8 mouse cellular contexts compared by ENCODE assay signal in the genomic region with DNA sequence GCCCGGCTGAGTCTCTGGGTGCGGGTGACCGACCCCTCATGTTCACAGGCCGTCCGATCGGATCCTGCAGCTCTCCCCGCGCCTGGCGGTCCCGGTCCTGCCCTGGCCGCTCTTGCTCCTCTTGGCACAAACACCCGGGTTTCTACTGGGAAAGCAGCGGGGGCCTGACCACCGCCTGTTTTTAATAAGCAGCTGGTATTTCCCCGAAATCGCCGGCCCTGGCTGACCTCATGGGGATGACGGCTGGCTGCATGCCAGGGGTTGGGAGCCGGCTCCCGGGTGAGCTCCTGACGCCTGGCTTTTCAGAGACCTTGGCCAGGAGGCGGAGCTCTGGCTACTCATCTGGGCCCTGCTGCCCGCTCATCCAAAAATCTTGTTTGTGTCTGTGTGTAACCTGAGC. TPM values are rescaled to one million over a fixed set of nuclear protein-coding genes. Genes with fewer than 3 reads are reported as not detected.
DNase-seq lines count a peak whose midpoint lies in the region; ATAC-seq and TF ChIP-seq lines count a peak whose summit lies in the region.

No protein-coding gene starts in this region.

- H3K4me1 ChIP-seq in embryonic facial prominence, embryonic 13.5 days = peaks cover 46% of the 10 kb centered on the region
- H3K4me1 ChIP-seq in heart, adult 2 months (ENCODE audit: control insufficient read depth, insufficient read depth, low read length) = no peaks in the 10 kb centered on the region; the same call in 1 of the 2 replicates
- H3K4me1 ChIP-seq in limb, embryonic 12.5 days (replicated peaks) = peaks cover 24% of the 10 kb centered on the region
- no peaks in the 10 kb centered on the region for H3K4me1 ChIP-seq in midbrain, embryonic 14.5 days (ENCODE audit: control insufficient read depth, insufficient read depth, low read length)
- 0 out of 2 replicates have a peak, but pooled peaks cover 5% of the 10 kb centered on the region for H3K4me1 ChIP-seq in stomach, embryonic 16.5 days (ENCODE audit: control insufficient read depth, insufficient read depth, low read length)

- H3K9me3 ChIP-seq in embryonic facial prominence, embryonic 13.5 days = no peaks in the 10 kb centered on the region
- H3K9me3 ChIP-seq in limb, embryonic 12.5 days = peaks cover 6% of the 10 kb centered on the region; the same call in 1 of the 2 replicates
- no peaks in the 10 kb centered on the region for H3K9me3 ChIP-seq in midbrain, embryonic 14.5 days (ENCODE audit: control insufficient read depth, low read length)
- H3K9me3 ChIP-seq in stomach, embryonic 16.5 days (replicated peaks; ENCODE audit: control insufficient read depth, low read length) = no peaks in the 10 kb centered on the region

- H3K4me3 ChIP-seq in embryonic facial prominence, embryonic 13.5 days = peak overlapping the region; percentile 49
- H3K4me3 ChIP-seq in heart, adult 2 months = peak overlapping the region; percentile 47
- H3K4me3 ChIP-seq in limb, embryonic 12.5 days (replicated peaks) = peak overlapping the region; percentile 44
- H3K4me3 ChIP-seq in midbrain, embryonic 14.5 days (replicated peaks; ENCODE audit: low read depth, low read length) = peak overlapping the region; percentile 46
- H3K4me3 ChIP-seq in stomach, embryonic 16.5 days (replicated peaks; ENCODE audit: low read length) = peak overlapping the region; percentile 46

- peak overlapping the region; percentile 74 for H3K9ac ChIP-seq in embryonic facial prominence, embryonic 13.5 days
- peak overlapping the region; percentile 71 for H3K9ac ChIP-seq in heart, adult 2 months (ENCODE audit: low read depth, low read length)
- peak overlapping the region; percentile 66 for H3K9ac ChIP-seq in limb, embryonic 12.5 days (replicated peaks)
- peak overlapping the region; percentile 67 for H3K9ac ChIP-seq in midbrain, embryonic 14.5 days (replicated peaks; ENCODE audit: low read length)
- peak overlapping the region; percentile 71 for H3K9ac ChIP-seq in stomach, embryonic 16.5 days (ENCODE audit: low read length)

- TF ChIP-seq POLR2A in heart, adult 2 months (IDR thresholded peaks at IDR 0.05; ENCODE audit: insufficient read depth, low read depth, low read length) = no peak

- peaks cover 12% of the 10 kb centered on the region for H3K27me3 ChIP-seq in embryonic facial prominence, embryonic 13.5 days
- H3K27me3 ChIP-seq in heart, adult 2 months (ENCODE audit: control insufficient read depth, insufficient read depth, low read length) = no peaks in the 10 kb centered on the region
- H3K27me3 ChIP-seq in limb, embryonic 12.5 days = peaks cover 18% of the 10 kb centered on the region
- H3K27me3 ChIP-seq in midbrain, embryonic 14.5 days (ENCODE audit: control insufficient read depth, insufficient read depth, low read length) = no peaks in the 10 kb centered on the region
- H3K27me3 ChIP-seq in stomach, embryonic 16.5 days (ENCODE audit: control insufficient read depth, insufficient read depth, low read length) = no peaks in the 10 kb centered on the region

- intact Hi-C loops in heart, adult 2 months (cut with DNase I) = loop anchor here (1.0 to 10.0 kb wide), 7 partner anchors 49 to 371 kb away; no protein-coding TSS in a partner anchor

- no peak for TF ChIP-seq EP300 in heart, adult 2 months (IDR thresholded peaks at IDR 0.05; ENCODE audit: insufficient read depth, low read depth, low read length)

- under 1% methylated on average over 23 of the region's 23 CpGs for whole genome bisulfite sequencing in embryonic facial prominence, embryonic 13.5 days
- 2% methylated on average over 23 of the region's 23 CpGs for WGBS in heart, adult 2 months
- WGBS in limb, embryonic 12.5 days = 1% methylated on average over 23 of the region's 23 CpGs
- WGBS in midbrain, embryonic 14.5 days = 0% methylated on average over 23 of the region's 23 CpGs
- 2% methylated on average over 23 of the region's 23 CpGs for WGBS in stomach, embryonic 16.5 days

- H3K4me2 ChIP-seq in embryonic facial prominence, embryonic 13.5 days = peak overlapping the region; percentile 71
- H3K4me2 ChIP-seq in limb, embryonic 12.5 days = peak overlapping the region; percentile 73
- H3K4me2 ChIP-seq in midbrain, embryonic 14.5 days (ENCODE audit: low read length) = peak overlapping the region; percentile 75
- peak overlapping the region; percentile 84 for H3K4me2 ChIP-seq in stomach, embryonic 16.5 days (ENCODE audit: low read depth, low read length)

- no peaks in the 10 kb centered on the region for H3K79me2 ChIP-seq in heart, adult 2 months (replicated peaks; ENCODE audit: control insufficient read depth, insufficient read depth, low read length)

- peak; percentile 61 for ATAC-seq in embryonic facial prominence, embryonic 13.5 days (ENCODE audit: insufficient number of reproducible peaks, insufficient read depth, low FRiP score, low TSS enrichment, low read depth)
- peak; percentile 76 for ATAC-seq in limb, embryonic 12.5 days (ENCODE audit: insufficient number of reproducible peaks, insufficient read depth, low FRiP score, low TSS enrichment, low read depth)
- peak; percentile 75 for ATAC-seq in midbrain, embryonic 14.5 days (ENCODE audit: low FRiP score, low TSS enrichment)
- peak; percentile 67 for ATAC-seq in stomach, embryonic 16.5 days (ENCODE audit: insufficient read depth, low FRiP score)

- no peak; the same call in 1 of the 2 replicates for TF ChIP-seq CTCF in heart, adult 2 months (IDR thresholded peaks at IDR 0.05)

- peak; percentile 24 to 46 for DNase-seq in thymus, adult 18-20 months
- DNase-seq in thymus, postnatal 14 days = no peak
- DNase-seq in heart, adult 2 months = peak; percentile 90 to 91
- DNase-seq in kidney, adult 9 months = peak; percentile 94
- DNase-seq in midbrain, embryonic 14.5 days = peak; percentile 86

- peak overlapping the region; percentile 90 for H3K27ac ChIP-seq in embryonic facial prominence, embryonic 13.5 days
- H3K27ac ChIP-seq in heart, adult 2 months = peak overlapping the region; percentile 66
- peak overlapping the region; percentile 88 for H3K27ac ChIP-seq in limb, embryonic 12.5 days
- peak overlapping the region; percentile 77 for H3K27ac ChIP-seq in midbrain, embryonic 14.5 days (replicated peaks; ENCODE audit: low read depth, low read length)
- peak overlapping the region; percentile 13; the same call in 1 of the 2 replicates for H3K27ac ChIP-seq in stomach, embryonic 16.5 days (ENCODE audit: low read length)

- no peaks in the 10 kb centered on the region for H3K36me3 ChIP-seq in embryonic facial prominence, embryonic 13.5 days
- H3K36me3 ChIP-seq in heart, adult 2 months (ENCODE audit: control insufficient read depth, insufficient read depth, low read length) = no peaks in the 10 kb centered on the region
- H3K36me3 ChIP-seq in limb, embryonic 12.5 days = no peaks in the 10 kb centered on the region
- no peaks in the 10 kb centered on the region for H3K36me3 ChIP-seq in midbrain, embryonic 14.5 days (ENCODE audit: control insufficient read depth, insufficient read depth, low read length)
- no peaks in the 10 kb centered on the region for H3K36me3 ChIP-seq in stomach, embryonic 16.5 days (ENCODE audit: control insufficient read depth, insufficient read depth, low read length)

RNA-seq across cellular contexts. Expression of gene Prss42, which starts 16.2 kb away (rescaled TPM):
- not detected in 2 replicates for polyA plus RNA-seq in embryonic facial prominence, embryonic 13.5 days (2015; fragmentation: Nextera tagmentation; extraction: Ambion mirVana)
- not detected for total RNA-seq in heart, adult 2 months (2021)
- not detected in 2 replicates for polyA plus RNA-seq in heart, adult 2 months (2012; rRNA removed)
- not detected in 2 replicates for polyA plus RNA-seq in limb, embryonic 12.5 days (2016; fragmentation: Nextera tagmentation; extraction: Ambion mirVana)
- polyA plus RNA-seq in midbrain, embryonic 14.5 days (2014; fragmentation: Nextera tagmentation; extraction: Ambion mirVana) = not detected in 2 replicates
- polyA plus RNA-seq in stomach, embryonic 16.5 days (2015; fragmentation: Nextera tagmentation; extraction: Ambion mirVana) = not detected in 2 replicates

RNA-seq across cellular contexts. Expression of gene Prss44, which starts 32.1 kb away (rescaled TPM):
- polyA plus RNA-seq in embryonic facial prominence, embryonic 13.5 days (2015; fragmentation: Nextera tagmentation; extraction: Ambion mirVana) = not detected in 2 replicates
- not detected for total RNA-seq in heart, adult 2 months (2021)
- polyA plus RNA-seq in heart, adult 2 months (2012; rRNA removed) = 0.06 TPM in 1 of 2 replicates, not detected in the other
- polyA plus RNA-seq in limb, embryonic 12.5 days (2016; fragmentation: Nextera tagmentation; extraction: Ambion mirVana) = not detected in 2 replicates
- not detected in 2 replicates for polyA plus RNA-seq in midbrain, embryonic 14.5 days (2014; fragmentation: Nextera tagmentation; extraction: Ambion mirVana)
- not detected in 2 replicates for polyA plus RNA-seq in stomach, embryonic 16.5 days (2015; fragmentation: Nextera tagmentation; extraction: Ambion mirVana)

RNA-seq across cellular contexts. Expression of gene Pth1r, which starts 34.8 kb away (rescaled TPM):
- polyA plus RNA-seq in embryonic facial prominence, embryonic 13.5 days (2015; fragmentation: Nextera tagmentation; extraction: Ambion mirVana) = 138 and 165 TPM in 2 replicates
- 1 to 10 TPM; 6.0 to 7.0 TPM for total RNA-seq in heart, adult 2 months (2021)
- polyA plus RNA-seq in heart, adult 2 months (2012; rRNA removed) = 10.3 and 12.6 TPM in 2 replicates
- 76.6 and 81.8 TPM in 2 replicates for polyA plus RNA-seq in limb, embryonic 12.5 days (2016; fragmentation: Nextera tagmentation; extraction: Ambion mirVana)
- 5.8 and 9.3 TPM in 2 replicates for polyA plus RNA-seq in midbrain, embryonic 14.5 days (2014; fragmentation: Nextera tagmentation; extraction: Ambion mirVana)
- 17.5 and 17.9 TPM in 2 replicates for polyA plus RNA-seq in stomach, embryonic 16.5 days (2015; fragmentation: Nextera tagmentation; extraction: Ambion mirVana)

RNA-seq across cellular contexts. Expression of gene Myl3, which starts 40.1 kb away (rescaled TPM):
- 1.6 and 12.3 TPM in 2 replicates for polyA plus RNA-seq in embryonic facial prominence, embryonic 13.5 days (2015; fragmentation: Nextera tagmentation; extraction: Ambion mirVana)
- over 10,000 TPM in 1 of 2 experiments, 1,000 to 10,000 TPM in 1; 9,326 to 11,139 TPM for total RNA-seq in heart, adult 2 months (2021)
- 9,227 and 12,279 TPM in 2 replicates for polyA plus RNA-seq in heart, adult 2 months (2012; rRNA removed)
- polyA plus RNA-seq in limb, embryonic 12.5 days (2016; fragmentation: Nextera tagmentation; extraction: Ambion mirVana) = 1.6 and 2.6 TPM in 2 replicates
- polyA plus RNA-seq in midbrain, embryonic 14.5 days (2014; fragmentation: Nextera tagmentation; extraction: Ambion mirVana) = 0.25 TPM in 1 of 2 replicates, not detected in the other
- 0.59 and 12.9 TPM in 2 replicates for polyA plus RNA-seq in stomach, embryonic 16.5 days (2015; fragmentation: Nextera tagmentation; extraction: Ambion mirVana)

RNA-seq across cellular contexts. Expression of gene Prss43, which starts 44.8 kb away (rescaled TPM):
- not detected in 2 replicates for polyA plus RNA-seq in embryonic facial prominence, embryonic 13.5 days (2015; fragmentation: Nextera tagmentation; extraction: Ambion mirVana)
- not detected for total RNA-seq in heart, adult 2 months (2021)
- not detected in 2 replicates for polyA plus RNA-seq in heart, adult 2 months (2012; rRNA removed)
- polyA plus RNA-seq in limb, embryonic 12.5 days (2016; fragmentation: Nextera tagmentation; extraction: Ambion mirVana) = not detected in 2 replicates
- not detected in 2 replicates for polyA plus RNA-seq in midbrain, embryonic 14.5 days (2014; fragmentation: Nextera tagmentation; extraction: Ambion mirVana)
- polyA plus RNA-seq in stomach, embryonic 16.5 days (2015; fragmentation: Nextera tagmentation; extraction: Ambion mirVana) = not detected in 2 replicates

Comparison
In these comparisons a context has a peak if more than half of its experiments do, and no peak if none do; other contexts are left out.
1. H3K27ac ChIP-seq: peak in every context shown above with its lines; median percentile 90 in embryonic facial prominence, embryonic 13.5 days; 88 in limb, embryonic 12.5 days; 77 in midbrain, embryonic 14.5 days; 66 in heart, adult 2 months; 13 in stomach, embryonic 16.5 days.